Mouse (Mus musculus) layer of hippocampus, adult 2 months (tissue): Measurements from ENCODE around the gene Gnao1. TPM values are rescaled to one million over a fixed set of nuclear protein-coding genes. Genes with fewer than 3 reads are reported as not detected.

Source experiments
- DNase-seq, 2 experiments: peaks; one replicate each; pipeline ENCODE4 v3.0.0; 2022; ENCODE audit warnings: low spot score in 2 of 2
- H3K27ac ChIP-seq: fragments of 200-600 bp; 2 replicates; pipeline ENCODE4 v1.8.1; 2022
- H3K4me3 ChIP-seq: fragments of 200-600 bp; 2 replicates; pipeline ENCODE4 v1.8.1; 2022; ENCODE audit warnings: mild to moderate bottlenecking
- CTCF ChIP-seq: fragments of 200-600 bp; conservative IDR thresholded peaks from 2 replicates; pipeline ENCODE4 v1.8.1; 2022; ENCODE audit warnings: antibody characterized with exemption, mild to moderate bottlenecking, moderate library complexity
- microRNA-seq, 2 experiments: library from miRNA; unstranded; fragments of <30 nt; microRNA quantifications; one replicate each; pipeline ENCODE4 v1.2.0; 2021
- total RNA-seq, 2 experiments: library from RNA; stranded (reverse); gene quantifications; 2 replicates each; pipeline ENCODE4 v1.2.3; 2021

Gnao1 gene
- total RNA-seq, 2 experiments from 2014 or later, result 662 to 678 TPM

DNA sequence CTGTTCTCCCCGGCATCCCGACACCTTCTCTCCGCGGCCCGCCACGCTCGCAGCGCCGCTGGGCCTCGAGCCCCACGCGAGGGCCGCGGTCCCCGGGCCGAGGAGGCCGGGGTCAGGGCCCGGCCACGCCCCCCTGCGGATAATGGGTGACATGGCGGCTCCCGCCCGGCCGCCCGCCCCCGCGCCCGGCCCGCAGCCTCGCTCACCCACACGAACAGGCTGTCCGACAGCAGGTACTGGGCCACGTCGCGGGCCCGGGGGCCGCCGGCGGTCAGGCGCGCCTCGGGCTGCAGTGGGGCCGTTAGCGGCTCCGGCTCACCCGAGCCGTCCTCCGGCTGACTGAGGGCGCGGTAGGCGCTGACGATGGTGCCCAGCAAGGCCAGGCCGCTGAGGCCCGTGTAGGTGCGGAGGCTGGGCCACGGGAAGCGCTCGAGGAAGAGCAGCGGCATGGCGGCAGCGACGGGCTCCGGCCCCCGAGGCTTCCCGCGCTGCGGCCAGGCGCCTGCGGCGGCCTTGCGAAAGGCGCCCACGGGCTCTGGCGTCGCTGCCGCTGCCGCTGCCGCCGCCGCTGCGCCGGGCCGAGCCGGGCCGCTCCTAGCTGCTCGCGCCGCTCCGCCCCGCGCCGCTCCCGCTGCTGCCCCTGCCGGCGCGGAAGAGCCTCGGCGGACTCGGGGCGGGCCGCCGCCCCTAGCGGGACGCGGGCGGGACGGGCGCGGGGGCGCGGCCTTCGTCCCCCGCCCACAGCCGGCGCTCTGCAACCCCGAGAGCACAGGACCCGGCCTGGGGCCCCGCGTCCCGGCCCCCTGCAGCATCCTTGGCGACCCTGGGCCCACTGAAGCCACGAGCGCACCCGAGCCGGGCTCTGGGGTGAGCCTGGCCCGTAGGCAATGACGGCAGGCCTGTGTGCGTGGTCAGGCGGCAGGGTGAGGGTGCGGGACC lies 202.5 kb downstream of the Gnao1 start, which contains the start of gene Amfr:
TSS of gene Amfr (minus strand) at position 830 of the 939 bp plus-strand sequence.
- peak; percentile 25 to 42 for DNase-seq
- peak within 1 kb of the TSS; percentile 74 for H3K4me3 ChIP-seq
- peak; percentile 54 for TF ChIP-seq CTCF
- peak within 1 kb of the TSS; percentile 97 for H3K27ac ChIP-seq

GRCm38 (mm10) chr8:94013026-94013612 lies 203.4 kb downstream of the Gnao1 start:
- Histone ChIP-seq H3K4me3 (peak overlapping the region; percentile 69), H3K27ac (peak overlapping the region; percentile 97)
- no peak for DNase-seq
- TF ChIP-seq CTCF, result no peak

Small RNA genes lying within 50 kb of the gene (microRNA-seq; reads per million reads assigned to microRNA genes)
- gene Gm24159, result 0 reads per million in 2 experiments

Other genes with a start within 250 kb of the Gnao1 start
- 100 to 1,000 TPM; 122 to 128 TPM for gene Amfr, start 202.9 kb downstream of the Gnao1 start, total RNA-seq
- 10 to 100 TPM; 53.3 to 56.6 TPM for gene Nudt21, start 227.1 kb downstream of the Gnao1 start, total RNA-seq
- 100 to 1,000 TPM; 108 to 110 TPM for gene Ogfod1, start 227.2 kb downstream of the Gnao1 start, total RNA-seq